Mouse (Mus musculus) gonadal fat pad, adult 2 months (tissue): ENCODE data around the gene Ly6g6c. TPM values are rescaled to one million over a fixed set of nuclear protein-coding genes. Genes with fewer than 3 reads are reported as not detected.

Experiments used
- DNase-seq: peaks from one replicate; pipeline ENCODE4 v3.0.0-alpha.2; 2012; ENCODE audit warnings: low read depth
- polyA plus RNA-seq: library from polyadenylated mRNA; depleted of rRNA; stranded (reverse); fragments of >200 nt; gene quantifications from 2 replicates; pipeline ENCODE4 v1.2.3, GENCODE M21; 2012

The Ly6g6c gene
- polyA plus RNA-seq, 1 experiment = 0.61 TPM

GRCm38 (mm10) chr17:35055691-35056495 is 9.3 kb upstream of the Ly6g6c start:
- DNase-seq = no peak

GRCm38 (mm10) chr17:35057090-35057489 is 8.1 kb upstream of the Ly6g6c start:
- DNase-seq = no peak

GRCm38 (mm10) chr17:35058316-35058715 is 6.9 kb upstream of the Ly6g6c start:
- no peak for DNase-seq

GRCm38 (mm10) chr17:35058911-35059892 is 6.0 kb upstream of the Ly6g6c start, which contains the start of gene Ddah2:
TSS of gene Ddah2 (plus strand) at chr17:35059035.
- no peak for DNase-seq

- DNase-seq = no peak
Observed at GRCm38 (mm10) chr17:35060071-35060470, 5.1 kb upstream of the Ly6g6c start.

GRCm38 (mm10) chr17:35060737-35061297 is 4.4 kb upstream of the Ly6g6c start:
- no peak for DNase-seq

- DNase-seq = no peak
Observed at GRCm38 (mm10) chr17:35061299-35061698, 3.9 kb upstream of the Ly6g6c start.

GRCm38 (mm10) chr17:35063466-35063865 is 1.7 kb upstream of the Ly6g6c start:
- DNase-seq = no peak

GRCm38 (mm10) chr17:35064378-35064877 is 760 bp upstream of the Ly6g6c start:
- DNase-seq = no peak

- DNase-seq = no peak
Observed at GRCm38 (mm10) chr17:35066084-35066483, 896 bp downstream of the Ly6g6c start, which contains the start of gene Mpig6b. TSS of gene Mpig6b (minus strand) at chr17:35066184.

- DNase-seq = no peak
Observed at GRCm38 (mm10) chr17:35068213-35068914, 3.2 kb downstream of the Ly6g6c start.

GRCm38 (mm10) chr17:35070556-35071229 is 5.5 kb downstream of the Ly6g6c start:
- DNase-seq = peak; percentile 84

- no peak for DNase-seq
Observed at GRCm38 (mm10) chr17:35071454-35071853, 6.3 kb downstream of the Ly6g6c start.

GRCm38 (mm10) chr17:35074097-35074496 is 8.9 kb downstream of the Ly6g6c start:
- no peak for DNase-seq

- DNase-seq = no peak
Observed at GRCm38 (mm10) chr17:35076507-35077176, 11.5 kb downstream of the Ly6g6c start, which contains the start of gene Ly6g6e. TSS of gene Ly6g6e (plus strand) at chr17:35076902.

GRCm38 (mm10) chr17:35077285-35077684 is 12.1 kb downstream of the Ly6g6c start:
- no peak for DNase-seq

GRCm38 (mm10) chr17:35077786-35078233 is 12.6 kb downstream of the Ly6g6c start, which contains the start of gene Ly6g6d:
TSS of gene Ly6g6d (minus strand) at chr17:35078065.
- DNase-seq = no peak

- no peak for DNase-seq
Observed at GRCm38 (mm10) chr17:35079778-35080177, 14.6 kb downstream of the Ly6g6c start.

GRCm38 (mm10) chr17:35080248-35080647 is 15.1 kb downstream of the Ly6g6c start:
- no peak for DNase-seq

- DNase-seq = no peak
Observed at GRCm38 (mm10) chr17:35080710-35081109, 15.5 kb downstream of the Ly6g6c start.
